Mouse (Mus musculus): ENCODE results near the gene Pfn2. TPM values are rescaled to one million over a fixed set of nuclear protein-coding genes. Genes with fewer than 3 reads are reported as not detected.

Gene Pfn2
- polyA plus RNA-seq, 1 experiment from 2014 or later, result 85.1 TPM

Other genes starting within 250 kb of the Pfn2 start
- gene Commd2, start 196.4 kb downstream of the Pfn2 start, polyA plus RNA-seq (2015; fragmentation: Nextera tagmentation; extraction: Ambion mirVana), result 66.1 and 79.6 TPM in 2 replicates
- gene Ankub1, start 155.3 kb downstream of the Pfn2 start, polyA plus RNA-seq (2015; fragmentation: Nextera tagmentation; extraction: Ambion mirVana), result 0.06 and 0.10 TPM in 2 replicates
- gene Rnf13, start 112.0 kb downstream of the Pfn2 start, polyA plus RNA-seq (2015; fragmentation: Nextera tagmentation; extraction: Ambion mirVana), result 77.0 and 82.8 TPM in 2 replicates

Data from intestine, embryonic 15.5 days (tissue).